Mouse (Mus musculus) heart, adult 2 months (tissue): ENCODE data around the gene Mettl24. TPM values are rescaled to one million over a fixed set of nuclear protein-coding genes. Genes with fewer than 3 reads are reported as not detected.

Experiments
- DNase-seq, 2 experiments: peaks; one replicate each; pipeline ENCODE4 v3.0.0; 2021
- H3K27ac ChIP-seq: fragments of 200-600 bp; 2 replicates; pipeline ENCODE4 v1.8.1; 2022
- H3K27me3 ChIP-seq: fragments of 200-500 bp; 2 replicates; pipeline ENCODE4 v1.6.1; 2012; ENCODE audit warnings: mild to moderate bottlenecking, low read length, inconsistent platforms, mixed read lengths; ENCODE audit not compliant: control insufficient read depth, insufficient read depth
- H3K36me3 ChIP-seq: fragments of 200-500 bp; 2 replicates; pipeline ENCODE4 v1.6.1; 2012; ENCODE audit warnings: low read length, inconsistent platforms; ENCODE audit not compliant: control insufficient read depth, insufficient read depth
- H3K4me1 ChIP-seq: fragments of 200-500 bp; 2 replicates; pipeline ENCODE4 v1.6.1; 2011; ENCODE audit warnings: low read length; ENCODE audit not compliant: control insufficient read depth, insufficient read depth
- H3K4me3 ChIP-seq: fragments of 200-600 bp; 2 replicates; pipeline ENCODE4 v1.8.1; 2022
- H3K79me2 ChIP-seq: fragments of 200-500 bp; replicated peaks from 2 replicates; pipeline ENCODE4 v1.6.1; 2012; ENCODE audit warnings: mild to moderate bottlenecking, inconsistent platforms, low read length, moderate library complexity, mixed read lengths; ENCODE audit not compliant: control insufficient read depth, insufficient read depth
- H3K9ac ChIP-seq: fragments of 200-500 bp; 2 replicates; pipeline ENCODE4 v1.6.1; 2012; ENCODE audit warnings: low read depth, mild to moderate bottlenecking, control low read depth, inconsistent platforms, low read length, mixed read lengths
- CTCF ChIP-seq: fragments of 200-600 bp; IDR thresholded peaks from 2 replicates; pipeline ENCODE4 v1.8.1; 2022; ENCODE audit warnings: antibody characterized with exemption, mild to moderate bottlenecking, moderate library complexity
- EP300 ChIP-seq: fragments of 200-500 bp; IDR thresholded peaks from 2 replicates; pipeline ENCODE4 v1.6.1; 2011; ENCODE audit warnings: low read depth, low read length, control low read depth; ENCODE audit not compliant: insufficient read depth
- POLR2A ChIP-seq: fragments of 200-500 bp; IDR thresholded peaks from 2 replicates; pipeline ENCODE4 v1.6.1; 2011; ENCODE audit warnings: mild to moderate bottlenecking, low read depth, low read length, control low read depth; ENCODE audit not compliant: insufficient read depth
- WGBS: fragments of 180-500 bp; shearing (Covaris S2); methylation state at CpG from one replicate; pipeline ENCODE4 v1.1.7; 2018; 5-methylcytosine and 5-hydroxymethylcytosine counted together
- intact Hi-C: fragments of 180-260 bp; cut with DNase I; formaldehyde crosslinking; loops from one replicate; pipeline ENCODE4 v1.15.1; 2025
- polyA plus RNA-seq: library from polyadenylated mRNA; depleted of rRNA; stranded (reverse); fragments of >200 nt; gene quantifications from 2 replicates; pipeline ENCODE4 v1.2.3, GENCODE M21; 2012
- total RNA-seq, 2 experiments: library from RNA; stranded (reverse); gene quantifications; 2 replicates each; pipeline ENCODE4 v1.2.3; 2021

Mettl24 gene
- total and polyA plus RNA-seq, 3 experiments = 0.89 to 1.3 (median 1.2) TPM

GRCm38 (mm10) chr10:40718362-40718761 is 35.3 kb downstream of the Mettl24 start:
- TF ChIP-seq CTCF (no peak), EP300 (no peak), POLR2A (no peak)
- Histone ChIP-seq H3K27me3 (no peaks in the 10 kb centered on the region), H3K9ac (no peak overlapping the region), H3K27ac (no peak overlapping the region), H3K4me3 (no peak overlapping the region), H3K4me1 (no peaks in the 10 kb centered on the region), H3K36me3 (no peaks in the 10 kb centered on the region), H3K79me2 (no peaks in the 10 kb centered on the region)
- intact Hi-C loops = no loop called here
- WGBS = 92% methylated on average over 13 of the region's 13 CpGs
- DNase-seq = no peak

- Histone ChIP-seq H3K27me3 (no peaks in the 10 kb centered on the region), H3K27ac (no peak overlapping the region), H3K79me2 (no peaks in the 10 kb centered on the region), H3K4me3 (no peak overlapping the region), H3K36me3 (no peaks in the 10 kb centered on the region), H3K9ac (no peak overlapping the region), H3K4me1 (no peaks in the 10 kb centered on the region)
- DNase-seq = no peak
- intact Hi-C loops = no loop called here
- no peak for TF ChIP-seq POLR2A
- no peak for TF ChIP-seq EP300
- TF ChIP-seq CTCF = no peak
- 50% methylated on average over 6 of the region's 6 CpGs for WGBS
Observed at GRCm38 (mm10) chr10:40719062-40719461, 36.0 kb downstream of the Mettl24 start.

GRCm38 (mm10) chr10:40720883-40721282 is 37.8 kb downstream of the Mettl24 start:
- Histone ChIP-seq H3K4me3 (no peak overlapping the region), H3K27ac (no peak overlapping the region), H3K4me1 (0 out of 2 replicates have a peak, but pooled peaks cover 1% of the 10 kb centered on the region), H3K79me2 (no peaks in the 10 kb centered on the region), H3K36me3 (no peaks in the 10 kb centered on the region), H3K9ac (no peak overlapping the region), H3K27me3 (no peaks in the 10 kb centered on the region)
- no peak for TF ChIP-seq CTCF
- TF ChIP-seq EP300 = no peak
- no peak for TF ChIP-seq POLR2A
- intact Hi-C loops = no loop called here
- 84% methylated on average over 5 of the region's 5 CpGs for WGBS
- DNase-seq = no peak

- DNase-seq = no peak
- H3K9ac ChIP-seq = no peak overlapping the region
- 0 out of 2 replicates have a peak, but pooled peaks cover 1% of the 10 kb centered on the region for H3K4me1 ChIP-seq
- no peaks in the 10 kb centered on the region for H3K27me3 ChIP-seq
- TF ChIP-seq EP300 = no peak
- TF ChIP-seq CTCF = no peak
- 49% methylated on average over 6 of the region's 6 CpGs for WGBS
- H3K4me3 ChIP-seq = no peak overlapping the region
- H3K36me3 ChIP-seq = no peaks in the 10 kb centered on the region
- intact Hi-C loops = no loop called here
- no peaks in the 10 kb centered on the region for H3K79me2 ChIP-seq
- H3K27ac ChIP-seq = no peak overlapping the region
Observed at GRCm38 (mm10) chr10:40724342-40724741, 41.3 kb downstream of the Mettl24 start.

- no peak overlapping the region for H3K4me3 ChIP-seq
- intact Hi-C loops = no loop called here
- no peak for TF ChIP-seq CTCF
- no peak for TF ChIP-seq POLR2A
- no peak for TF ChIP-seq EP300
- H3K27ac ChIP-seq = no peak overlapping the region
- 0 out of 2 replicates have a peak, but pooled peaks cover 1% of the 10 kb centered on the region for H3K4me1 ChIP-seq
- no peak for DNase-seq
- no peaks in the 10 kb centered on the region for H3K79me2 ChIP-seq
- WGBS = 41% methylated on average over 4 of the region's 4 CpGs
- no peaks in the 10 kb centered on the region for H3K27me3 ChIP-seq
- H3K36me3 ChIP-seq = no peaks in the 10 kb centered on the region
- H3K9ac ChIP-seq = no peak overlapping the region
Observed at GRCm38 (mm10) chr10:40725066-40725465, 42.0 kb downstream of the Mettl24 start.

- intact Hi-C loops = no loop called here
Observed at GRCm38 (mm10) chr10:40725471-40725870, 42.4 kb downstream of the Mettl24 start.

More at GRCm38 (mm10) chr10:40725471-40725870, 42.4 kb downstream of the Mettl24 start:
- Histone ChIP-seq H3K4me1 (0 out of 2 replicates have a peak, but pooled peaks cover 1% of the 10 kb centered on the region), H3K36me3 (no peaks in the 10 kb centered on the region), H3K4me3 (no peak overlapping the region), H3K9ac (no peak overlapping the region), H3K79me2 (no peaks in the 10 kb centered on the region), H3K27ac (no peak overlapping the region), H3K27me3 (no peaks in the 10 kb centered on the region)
- no peak for DNase-seq
- no peak for TF ChIP-seq CTCF
- TF ChIP-seq EP300 = no peak
- WGBS = 78% methylated on average over 4 of the region's 4 CpGs
